Mouse (Mus musculus): ENCODE data around the gene Urb2. TPM values are rescaled to one million over a fixed set of nuclear protein-coding genes. Genes with fewer than 3 reads are reported as not detected.
A peak's percentile ranks its signal among the peaks of the same experiment; 100 is the strongest.

Gene Urb2
- 6.9 and 7.1 TPM in 2 replicates for polyA plus RNA-seq (2014; fragmentation: Nextera tagmentation; extraction: Ambion mirVana)

GRCm38 (mm10) chr8:124021237-124022227, at the start of gene Urb2, which contains the start of gene Taf5l:
TSS of gene Urb2 (plus strand) at chr8:124021508.
TSS of gene Taf5l (minus strand) at chr8:124021397.
- peak within 1 kb of the TSS; percentile 87 for H3K9ac ChIP-seq (ENCODE audit: low read length)
- no peaks in the 10 kb centered on the region; the same call in 1 of the 2 replicates for H3K36me3 ChIP-seq (ENCODE audit: control insufficient read depth, insufficient read depth, low read length)
- H3K9me3 ChIP-seq (ENCODE audit: control insufficient read depth, low read length): no peaks in the 10 kb centered on the region
- peak within 1 kb of the TSS; percentile 81 for H3K27ac ChIP-seq (ENCODE audit: low read depth, low read length)
- H3K4me1 ChIP-seq (ENCODE audit: control insufficient read depth, insufficient read depth, low read length): peaks cover 17% of the 10 kb centered on the region
- peak within 1 kb of the TSS; percentile 81 for H3K4me3 ChIP-seq (ENCODE audit: low read depth, low read length)
- peak within 1 kb of the TSS; percentile 73 for H3K4me2 ChIP-seq
- under 1% methylated on average over 74 of the region's 74 CpGs for WGBS
- ATAC-seq (ENCODE audit: low FRiP score): peak; percentile 93
- no peaks in the 10 kb centered on the region for H3K27me3 ChIP-seq (ENCODE audit: control insufficient read depth, insufficient read depth, low read length)
- peak; percentile 99 for DNase-seq (ENCODE audit: low spot score, missing footprints)

- H3K36me3 ChIP-seq (ENCODE audit: control insufficient read depth, insufficient read depth, low read length): no peaks in the 10 kb centered on the region
- H3K4me2 ChIP-seq: no peak overlapping the region
- H3K4me3 ChIP-seq (ENCODE audit: low read depth, low read length): no peak overlapping the region
- WGBS: 92% methylated on average over 1 of the region's 1 CpGs
- DNase-seq (ENCODE audit: low spot score, missing footprints) (no peak), ATAC-seq (ENCODE audit: low FRiP score) (no peak)
- H3K27me3 ChIP-seq (ENCODE audit: control insufficient read depth, insufficient read depth, low read length): no peaks in the 10 kb centered on the region
- H3K4me1 ChIP-seq (ENCODE audit: control insufficient read depth, insufficient read depth, low read length): no peaks in the 10 kb centered on the region
- no peak overlapping the region for H3K9ac ChIP-seq (ENCODE audit: low read length)
- H3K9me3 ChIP-seq (ENCODE audit: control insufficient read depth, low read length): no peaks in the 10 kb centered on the region
- H3K27ac ChIP-seq (ENCODE audit: low read depth, low read length): no peak overlapping the region
Observed at GRCm38 (mm10) chr8:123973495-123973894, 47.8 kb upstream of the Urb2 start.

- 96% methylated on average over 4 of the region's 4 CpGs for WGBS
Observed at GRCm38 (mm10) chr8:123977499-123977898, 43.8 kb upstream of the Urb2 start.

GRCm38 (mm10) chr8:123978166-123978838, 43.0 kb upstream of the Urb2 start:
- Histone ChIP-seq H3K9me3 (ENCODE audit: control insufficient read depth, low read length) (no peaks in the 10 kb centered on the region), H3K9ac (ENCODE audit: low read length) (no peak overlapping the region), H3K4me1 (ENCODE audit: control insufficient read depth, insufficient read depth, low read length) (peaks cover 5% of the 10 kb centered on the region; the same call in 1 of the 2 replicates), H3K4me2 (no peak overlapping the region), H3K4me3 (ENCODE audit: low read depth, low read length) (no peak overlapping the region), H3K36me3 (ENCODE audit: control insufficient read depth, insufficient read depth, low read length) (no peaks in the 10 kb centered on the region), H3K27ac (ENCODE audit: low read depth, low read length) (no peak overlapping the region), H3K27me3 (ENCODE audit: control insufficient read depth, insufficient read depth, low read length) (no peaks in the 10 kb centered on the region; the same call in 1 of the 2 replicates)
- WGBS: 78% methylated on average over 14 of the region's 14 CpGs
- ATAC-seq (ENCODE audit: low FRiP score) (no peak), DNase-seq (ENCODE audit: low spot score, missing footprints) (no peak)

More at GRCm38 (mm10) chr8:123977499-123977898, 43.8 kb upstream of the Urb2 start:
- H3K9ac ChIP-seq (ENCODE audit: low read length): no peak overlapping the region
- no peak for DNase-seq (ENCODE audit: low spot score, missing footprints)
- H3K27me3 ChIP-seq (ENCODE audit: control insufficient read depth, insufficient read depth, low read length): no peaks in the 10 kb centered on the region; the same call in 1 of the 2 replicates
- H3K4me3 ChIP-seq (ENCODE audit: low read depth, low read length): no peak overlapping the region
- no peak overlapping the region for H3K4me2 ChIP-seq
- no peak for ATAC-seq (ENCODE audit: low FRiP score)
- no peaks in the 10 kb centered on the region for H3K9me3 ChIP-seq (ENCODE audit: control insufficient read depth, low read length)
- no peaks in the 10 kb centered on the region for H3K36me3 ChIP-seq (ENCODE audit: control insufficient read depth, insufficient read depth, low read length)
- peaks cover 5% of the 10 kb centered on the region; the same call in 1 of the 2 replicates for H3K4me1 ChIP-seq (ENCODE audit: control insufficient read depth, insufficient read depth, low read length)
- no peak overlapping the region for H3K27ac ChIP-seq (ENCODE audit: low read depth, low read length)

GRCm38 (mm10) chr8:123978926-123979325, 42.4 kb upstream of the Urb2 start:
- 82% methylated on average over 8 of the region's 8 CpGs for WGBS
- Histone ChIP-seq H3K9ac (ENCODE audit: low read length) (no peak overlapping the region), H3K27ac (ENCODE audit: low read depth, low read length) (no peak overlapping the region), H3K27me3 (ENCODE audit: control insufficient read depth, insufficient read depth, low read length) (no peaks in the 10 kb centered on the region; the same call in 1 of the 2 replicates), H3K9me3 (ENCODE audit: control insufficient read depth, low read length) (no peaks in the 10 kb centered on the region), H3K4me3 (ENCODE audit: low read depth, low read length) (no peak overlapping the region), H3K4me1 (ENCODE audit: control insufficient read depth, insufficient read depth, low read length) (peaks cover 5% of the 10 kb centered on the region; the same call in 1 of the 2 replicates), H3K4me2 (no peak overlapping the region), H3K36me3 (ENCODE audit: control insufficient read depth, insufficient read depth, low read length) (no peaks in the 10 kb centered on the region)
- no peak for ATAC-seq (ENCODE audit: low FRiP score)
- DNase-seq (ENCODE audit: low spot score, missing footprints): no peak

GRCm38 (mm10) chr8:123980239-123980638, 41.1 kb upstream of the Urb2 start:
- Histone ChIP-seq H3K9me3 (ENCODE audit: control insufficient read depth, low read length) (no peaks in the 10 kb centered on the region), H3K9ac (ENCODE audit: low read length) (no peak overlapping the region), H3K27me3 (ENCODE audit: control insufficient read depth, insufficient read depth, low read length) (no peaks in the 10 kb centered on the region; the same call in 1 of the 2 replicates), H3K4me3 (ENCODE audit: low read depth, low read length) (no peak overlapping the region), H3K27ac (ENCODE audit: low read depth, low read length) (no peak overlapping the region), H3K4me2 (no peak overlapping the region), H3K4me1 (ENCODE audit: control insufficient read depth, insufficient read depth, low read length) (peaks cover 5% of the 10 kb centered on the region; the same call in 1 of the 2 replicates), H3K36me3 (ENCODE audit: control insufficient read depth, insufficient read depth, low read length) (no peaks in the 10 kb centered on the region)
- DNase-seq (ENCODE audit: low spot score, missing footprints) (no peak), ATAC-seq (ENCODE audit: low FRiP score) (no peak)
- 75% methylated on average over 4 of the region's 4 CpGs for WGBS

- ATAC-seq (ENCODE audit: low FRiP score): no peak
- Histone ChIP-seq H3K9me3 (ENCODE audit: control insufficient read depth, low read length) (no peaks in the 10 kb centered on the region), H3K36me3 (ENCODE audit: control insufficient read depth, insufficient read depth, low read length) (no peaks in the 10 kb centered on the region), H3K4me3 (ENCODE audit: low read depth, low read length) (peak overlapping the region; percentile 84), H3K4me1 (ENCODE audit: control insufficient read depth, insufficient read depth, low read length) (peaks cover 5% of the 10 kb centered on the region; the same call in 1 of the 2 replicates), H3K27me3 (ENCODE audit: control insufficient read depth, insufficient read depth, low read length) (no peaks in the 10 kb centered on the region; the same call in 1 of the 2 replicates), H3K4me2 (peak overlapping the region; percentile 95), H3K27ac (ENCODE audit: low read depth, low read length) (no peak overlapping the region), H3K9ac (ENCODE audit: low read length) (peak overlapping the region; percentile 22)
- no peak for DNase-seq (ENCODE audit: low spot score, missing footprints)
- WGBS: 65% methylated on average over 4 of the region's 4 CpGs
Observed at GRCm38 (mm10) chr8:123981674-123982073, 39.6 kb upstream of the Urb2 start.

- H3K4me3 ChIP-seq (ENCODE audit: low read depth, low read length): peak overlapping the region; percentile 84
- WGBS: 1% methylated on average over 45 of the region's 48 CpGs
- peak overlapping the region; percentile 82 for H3K9ac ChIP-seq (ENCODE audit: low read length)
- H3K4me1 ChIP-seq (ENCODE audit: control insufficient read depth, insufficient read depth, low read length): peaks cover 5% of the 10 kb centered on the region; the same call in 1 of the 2 replicates
- no peaks in the 10 kb centered on the region; the same call in 1 of the 2 replicates for H3K27me3 ChIP-seq (ENCODE audit: control insufficient read depth, insufficient read depth, low read length)
- no peaks in the 10 kb centered on the region for H3K36me3 ChIP-seq (ENCODE audit: control insufficient read depth, insufficient read depth, low read length)
- H3K27ac ChIP-seq (ENCODE audit: low read depth, low read length): peak overlapping the region; percentile 70; the same call in 1 of the 2 replicates
- H3K9me3 ChIP-seq (ENCODE audit: control insufficient read depth, low read length): no peaks in the 10 kb centered on the region
- DNase-seq (ENCODE audit: low spot score, missing footprints) (peak; percentile 94), ATAC-seq (ENCODE audit: low FRiP score) (peak; percentile 52)
- H3K4me2 ChIP-seq: peak overlapping the region; percentile 95
Observed at GRCm38 (mm10) chr8:123982291-123982793, 39.0 kb upstream of the Urb2 start.
